Mouse (Mus musculus) lung, postnatal 10 days (tissue): ENCODE measurements at regions not wholly inside any gene's neighbourhood (a gene's known extent, or its start where the extent isn't known, plus 50 kb on each side); places are given as distances from the start of the nearest gene placed in this dataset.
A peak's percentile ranks its signal among the peaks of the same experiment; 100 is the strongest.

Experiments used
- DNase-seq: peaks from one replicate; pipeline ENCODE4 v3.0.0; 2021

GRCm38 (mm10) chr5:149909108-149909739, 109.3 kb upstream of the Rxfp2 start:
- DNase-seq = no peak

GRCm38 (mm10) chr5:149909971-149910370, 108.5 kb upstream of the Rxfp2 start:
- no peak for DNase-seq

- DNase-seq = no peak
These were observed 106.5 kb upstream of the Rxfp2 start for GRCm38 (mm10) chr5:149911968-149912367.

GRCm38 (mm10) chr5:149915761-149916160, 102.7 kb upstream of the Rxfp2 start:
- peak; percentile 29 for DNase-seq

GRCm38 (mm10) chr5:149917374-149917773, 101.1 kb upstream of the Rxfp2 start:
- no peak for DNase-seq

- no peak for DNase-seq
These were observed 99.4 kb upstream of the Rxfp2 start for GRCm38 (mm10) chr5:149919097-149919496.

- no peak for DNase-seq
These were observed 98.1 kb upstream of the Rxfp2 start for GRCm38 (mm10) chr5:149920326-149920725.

- DNase-seq = no peak
These were observed 94.0 kb upstream of the Rxfp2 start for GRCm38 (mm10) chr5:149924501-149924900.

GRCm38 (mm10) chr5:149926786-149927185, 91.7 kb upstream of the Rxfp2 start:
- no peak for DNase-seq

- no peak for DNase-seq
These were observed 86.8 kb upstream of the Rxfp2 start for GRCm38 (mm10) chr5:149931574-149932161.

GRCm38 (mm10) chr5:149932220-149932619, 86.3 kb upstream of the Rxfp2 start:
- no peak for DNase-seq

- DNase-seq = no peak
These were observed 72.8 kb upstream of the Rxfp2 start for GRCm38 (mm10) chr5:149945651-149946050.

GRCm38 (mm10) chr5:149947491-149947890, 71.0 kb upstream of the Rxfp2 start:
- peak; percentile 14 for DNase-seq

GRCm38 (mm10) chr5:149956931-149957330, 61.5 kb upstream of the Rxfp2 start:
- no peak for DNase-seq

- no peak for DNase-seq
These were observed 57.3 kb upstream of the Rxfp2 start for GRCm38 (mm10) chr5:149961178-149961577.

- DNase-seq = no peak
These were observed 53.7 kb upstream of the Rxfp2 start for GRCm38 (mm10) chr5:149964748-149965147.
